Mouse (Mus musculus) liver, adult 2 months (tissue): ENCODE data around the gene Ltbp4.

ENCODE experiments used
- CTCF ChIP-seq: fragments of 200-500 bp; IDR thresholded peaks from 2 replicates; pipeline ENCODE4 v1.5.1; 2011; ENCODE audit warnings: low read depth, low read length, control low read depth
- POLR2A ChIP-seq: fragments of 200-500 bp; IDR thresholded peaks from 2 replicates; pipeline ENCODE4 v1.6.1; 2011; ENCODE audit warnings: low read length, control low read depth; ENCODE audit not compliant: insufficient read depth; ENCODE audit errors: extremely low read depth

GRCm38 (mm10) chr7:27266515-27267128 lies 70.9 kb downstream of the Ltbp4 start:
- TF ChIP-seq POLR2A = no peak
- TF ChIP-seq CTCF = no peak
